Mouse (Mus musculus): ENCODE measurements around the gene Ppm1n. TPM values are rescaled to one million over a fixed set of nuclear protein-coding genes. Genes with fewer than 3 reads are reported as not detected.
A peak's percentile ranks its signal among the peaks of the same experiment; 100 is the strongest.

The Ppm1n gene
- polyA plus RNA-seq, 1 experiment from 2014 or later = not detected

GRCm38 (mm10) chr7:19252078-19252477, 27.8 kb downstream of the Ppm1n start:
- WGBS (ENCODE audit: insufficient replicate concordance) = 82% methylated on average over 4 of the region's 4 CpGs
- Histone ChIP-seq H3K4me2 (ENCODE audit: low read depth, low read length) (no peak overlapping the region), H3K27ac (ENCODE audit: low read depth) (no peak overlapping the region), H3K4me1 (ENCODE audit: insufficient read depth) (peaks cover 5% of the 10 kb centered on the region; the same call in 1 of the 2 replicates), H3K4me3 (ENCODE audit: low read depth, low read length) (no peak overlapping the region), H3K9ac (replicated peaks) (no peak overlapping the region), H3K9me3 (ENCODE audit: low read length) (no peaks in the 10 kb centered on the region), H3K27me3 (ENCODE audit: insufficient read depth, low read length) (no peaks in the 10 kb centered on the region), H3K36me3 (replicated peaks; ENCODE audit: insufficient read depth, low read length) (peaks cover 20% of the 10 kb centered on the region)
- DNase-seq (no peak), ATAC-seq (no peak)
- no peak for TF ChIP-seq EP300 (IDR thresholded peaks at IDR 0.05; ENCODE audit: low read depth)
- TF ChIP-seq CTCF (IDR thresholded peaks at IDR 0.05; ENCODE audit: low read depth) = no peak

GRCm38 (mm10) chr7:19247511-19247910, 32.4 kb downstream of the Ppm1n start:
- Histone ChIP-seq H3K27me3 (ENCODE audit: insufficient read depth, low read length) (no peaks in the 10 kb centered on the region), H3K9ac (replicated peaks) (no peak overlapping the region), H3K27ac (ENCODE audit: low read depth) (no peak overlapping the region), H3K4me2 (ENCODE audit: low read depth, low read length) (no peak overlapping the region; the same call in 1 of the 2 replicates), H3K9me3 (ENCODE audit: low read length) (no peaks in the 10 kb centered on the region), H3K4me1 (ENCODE audit: insufficient read depth) (peaks cover 8% of the 10 kb centered on the region), H3K4me3 (ENCODE audit: low read depth, low read length) (no peak overlapping the region), H3K36me3 (replicated peaks; ENCODE audit: insufficient read depth, low read length) (peaks cover 18% of the 10 kb centered on the region)
- 70% methylated on average over 2 of the region's 2 CpGs for WGBS (ENCODE audit: insufficient replicate concordance)
- DNase-seq = no peak
- TF ChIP-seq EP300 (IDR thresholded peaks at IDR 0.05; ENCODE audit: low read depth) = no peak
- TF ChIP-seq CTCF (IDR thresholded peaks at IDR 0.05; ENCODE audit: low read depth) = no peak
- ATAC-seq = no peak

GRCm38 (mm10) chr7:19246855-19247254, 33.0 kb downstream of the Ppm1n start:
- ATAC-seq (0 out of 2 replicates have a peak, but pooled peaks have one; percentile 36), DNase-seq (no peak)
- TF ChIP-seq CTCF (IDR thresholded peaks at IDR 0.05; ENCODE audit: low read depth) (no peak), EP300 (IDR thresholded peaks at IDR 0.05; ENCODE audit: low read depth) (no peak)
- Histone ChIP-seq H3K4me2 (ENCODE audit: low read depth, low read length) (peak overlapping the region; percentile 27), H3K9ac (replicated peaks) (no peak overlapping the region), H3K36me3 (replicated peaks; ENCODE audit: insufficient read depth, low read length) (peaks cover 18% of the 10 kb centered on the region), H3K27ac (ENCODE audit: low read depth) (no peak overlapping the region), H3K27me3 (ENCODE audit: insufficient read depth, low read length) (no peaks in the 10 kb centered on the region), H3K4me1 (ENCODE audit: insufficient read depth) (peaks cover 8% of the 10 kb centered on the region), H3K9me3 (ENCODE audit: low read length) (no peaks in the 10 kb centered on the region), H3K4me3 (ENCODE audit: low read depth, low read length) (no peak overlapping the region)
- WGBS (ENCODE audit: insufficient replicate concordance) = 74% methylated on average over 1 of the region's 1 CpGs

- WGBS (ENCODE audit: insufficient replicate concordance) = 88% methylated on average over 3 of the region's 3 CpGs
- DNase-seq = no peak
- H3K27ac ChIP-seq (ENCODE audit: low read depth) = no peak overlapping the region
- no peak overlapping the region for H3K4me2 ChIP-seq (ENCODE audit: low read depth, low read length)
- H3K4me1 ChIP-seq (ENCODE audit: insufficient read depth) = peaks cover 15% of the 10 kb centered on the region
- ATAC-seq = no peak
- H3K4me3 ChIP-seq (ENCODE audit: low read depth, low read length) = no peak overlapping the region
- H3K27me3 ChIP-seq (ENCODE audit: insufficient read depth, low read length) = no peaks in the 10 kb centered on the region
- H3K36me3 ChIP-seq (replicated peaks; ENCODE audit: insufficient read depth, low read length) = peaks cover 18% of the 10 kb centered on the region
- H3K9ac ChIP-seq (replicated peaks) = no peak overlapping the region
- TF ChIP-seq EP300 (IDR thresholded peaks at IDR 0.05; ENCODE audit: low read depth) (no peak), CTCF (IDR thresholded peaks at IDR 0.05; ENCODE audit: low read depth) (no peak)
- no peaks in the 10 kb centered on the region for H3K9me3 ChIP-seq (ENCODE audit: low read length)
Measured at GRCm38 (mm10) chr7:19245083-19245482, 34.8 kb downstream of the Ppm1n start.

GRCm38 (mm10) chr7:19243858-19244257, 36.0 kb downstream of the Ppm1n start:
- H3K27me3 ChIP-seq (ENCODE audit: insufficient read depth, low read length) = no peaks in the 10 kb centered on the region
- no peak for ATAC-seq
- no peaks in the 10 kb centered on the region for H3K9me3 ChIP-seq (ENCODE audit: low read length)
- no peak overlapping the region for H3K4me2 ChIP-seq (ENCODE audit: low read depth, low read length)
- no peak for TF ChIP-seq CTCF (IDR thresholded peaks at IDR 0.05; ENCODE audit: low read depth)
- TF ChIP-seq EP300 (IDR thresholded peaks at IDR 0.05; ENCODE audit: low read depth) = no peak
- H3K27ac ChIP-seq (ENCODE audit: low read depth) = no peak overlapping the region
- H3K4me3 ChIP-seq (ENCODE audit: low read depth, low read length) = no peak overlapping the region
- peaks cover 18% of the 10 kb centered on the region for H3K36me3 ChIP-seq (replicated peaks; ENCODE audit: insufficient read depth, low read length)
- peaks cover 15% of the 10 kb centered on the region for H3K4me1 ChIP-seq (ENCODE audit: insufficient read depth)
- no peak for DNase-seq
- H3K9ac ChIP-seq (replicated peaks) = no peak overlapping the region
- WGBS (ENCODE audit: insufficient replicate concordance) = 68% methylated on average over 5 of the region's 5 CpGs

- no peak overlapping the region for H3K4me3 ChIP-seq (ENCODE audit: low read depth, low read length)
- DNase-seq (no peak), ATAC-seq (no peak)
- 90% methylated on average over 1 of the region's 1 CpGs for WGBS (ENCODE audit: insufficient replicate concordance)
- TF ChIP-seq CTCF (IDR thresholded peaks at IDR 0.05; ENCODE audit: low read depth) (no peak), EP300 (IDR thresholded peaks at IDR 0.05; ENCODE audit: low read depth) (no peak)
- peaks cover 10% of the 10 kb centered on the region for H3K4me1 ChIP-seq (ENCODE audit: insufficient read depth)
- H3K9ac ChIP-seq (replicated peaks) = no peak overlapping the region
- no peaks in the 10 kb centered on the region for H3K27me3 ChIP-seq (ENCODE audit: insufficient read depth, low read length)
- H3K9me3 ChIP-seq (ENCODE audit: low read length) = no peaks in the 10 kb centered on the region
- H3K4me2 ChIP-seq (ENCODE audit: low read depth, low read length) = no peak overlapping the region
- H3K27ac ChIP-seq (ENCODE audit: low read depth) = no peak overlapping the region
- H3K36me3 ChIP-seq (replicated peaks; ENCODE audit: insufficient read depth, low read length) = peaks cover 18% of the 10 kb centered on the region
Measured at GRCm38 (mm10) chr7:19242005-19242404, 37.9 kb downstream of the Ppm1n start.

Measured in liver, postnatal 0 days (tissue).